Mouse (Mus musculus) liver, postnatal 0 days (tissue): Measurements from ENCODE around the gene Kirrel3.

Source experiments
- CTCF ChIP-seq: sonication (generic); IDR thresholded peaks from 2 replicates; pipeline ENCODE4 v1.5.1; 2016; ENCODE audit warnings: antibody characterized with exemption, low read depth
- EP300 ChIP-seq: IDR thresholded peaks from 2 replicates; pipeline ENCODE4 v1.6.1; 2016; ENCODE audit warnings: antibody characterized with exemption, low read depth, mild to moderate bottlenecking

- no peak for TF ChIP-seq CTCF
- no peak for TF ChIP-seq EP300
Observed at GRCm38 (mm10) chr9:34772022-34772437, 286.3 kb downstream of the Kirrel3 start.
